Mouse (Mus musculus) hindbrain, embryonic 11.5 days (tissue): ENCODE measurements around the gene Spink2. TPM values are rescaled to one million over a fixed set of nuclear protein-coding genes. Genes with fewer than 3 reads are reported as not detected.
"Not testable (repeated sequence)": the region's sequence is repeated elsewhere in the genome, so short reads cannot be mapped to it uniquely, and the experiment has no call there.

Experiments used
- ATAC-seq: fragments of 200-750 bp; cut with Nextera tagmentation; 2 replicates; pipeline ENCODE4 v1.8.0; 2017; ENCODE audit warnings: mild to moderate bottlenecking, moderate TSS enrichment, moderate library complexity; ENCODE audit not compliant: low FRiP score
- DNase-seq: peaks from one replicate; pipeline ENCODE4 v3.0.0-alpha.2; 2015; ENCODE audit warnings: low spot score
- H3K27ac ChIP-seq: fragments of 300-500 bp; sonication (generic); 2 replicates; pipeline ENCODE4 v1.5.1; 2014; ENCODE audit warnings: mild to moderate bottlenecking, low read depth, low read length
- H3K27me3 ChIP-seq: fragments of 300-500 bp; sonication (generic); 2 replicates; pipeline ENCODE4 v1.6.1; 2014; ENCODE audit warnings: mild to moderate bottlenecking, low read length, moderate library complexity, mixed read lengths; ENCODE audit not compliant: control insufficient read depth, insufficient read depth
- H3K36me3 ChIP-seq: fragments of 300-500 bp; sonication (generic); 2 replicates; pipeline ENCODE4 v1.6.1; 2014; ENCODE audit warnings: mild to moderate bottlenecking, low read length, moderate library complexity, mixed read lengths; ENCODE audit not compliant: control insufficient read depth, insufficient read depth
- H3K4me1 ChIP-seq: fragments of 300-500 bp; sonication (generic); replicated peaks from 2 replicates; pipeline ENCODE4 v1.6.1; 2014; ENCODE audit warnings: low read length, mixed read lengths; ENCODE audit not compliant: control insufficient read depth, insufficient read depth
- H3K4me2 ChIP-seq: fragments of 300-500 bp; sonication (generic); replicated peaks from 2 replicates; pipeline ENCODE4 v1.6.1; 2014; ENCODE audit warnings: mild to moderate bottlenecking, low read depth, low read length
- H3K4me3 ChIP-seq: fragments of 300-500 bp; sonication (generic); 2 replicates; pipeline ENCODE4 v1.5.1; 2014; ENCODE audit warnings: low read depth, low read length
- H3K9ac ChIP-seq: fragments of 300-500 bp; sonication (generic); 2 replicates; pipeline ENCODE4 v1.6.1; 2014; ENCODE audit warnings: low read depth, low read length
- H3K9me3 ChIP-seq: fragments of 300-500 bp; sonication (generic); 2 replicates; pipeline ENCODE4 v1.6.1; 2016; ENCODE audit warnings: low read length; ENCODE audit not compliant: control insufficient read depth
- whole genome bisulfite sequencing: fragments of 180-500 bp; shearing (Covaris S2); extraction: QIAGEN DNeasy Blood & Tissue Kit; methylation state at CpG from one replicate; pipeline ENCODE4 v1.1.7; 2014; 5-methylcytosine and 5-hydroxymethylcytosine counted together
- polyA plus RNA-seq: library from polyadenylated mRNA; unstranded; fragments of >200 nt; fragmentation: Nextera tagmentation; extraction: Ambion mirVana; gene quantifications from 2 replicates; pipeline ENCODE4 v1.2.1, GENCODE M21; 2014

Spink2 gene
- polyA plus RNA-seq, 1 experiment from 2014 or later = 0.77 TPM

DNA sequence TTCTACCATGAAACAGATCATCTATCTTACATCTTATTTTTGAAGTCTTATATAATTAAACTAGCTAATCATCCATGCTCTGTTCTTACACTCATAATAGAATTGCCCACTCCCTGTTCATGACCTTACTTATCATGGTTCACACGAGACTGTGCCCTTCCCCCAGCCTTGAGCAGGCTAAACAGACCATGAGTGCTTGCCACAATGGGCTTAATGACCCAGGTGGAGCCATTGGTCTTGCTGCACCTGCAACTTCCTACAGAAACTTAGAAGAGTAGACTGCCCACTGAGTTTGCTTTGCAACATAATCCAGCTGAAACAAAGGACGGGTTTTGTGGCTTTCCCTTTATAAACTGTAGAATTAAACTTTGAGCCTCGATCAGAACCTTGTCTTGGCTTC is 22.5 kb downstream of the Spink2 start:
- H3K27ac ChIP-seq = no peak overlapping the region
- no peaks in the 10 kb centered on the region for H3K9me3 ChIP-seq
- no peaks in the 10 kb centered on the region for H3K4me1 ChIP-seq
- H3K4me2 ChIP-seq = no peak overlapping the region
- no peaks in the 10 kb centered on the region for H3K36me3 ChIP-seq
- ATAC-seq (no peak), DNase-seq (no peak)
- WGBS = 59% methylated on average over 3 of the region's 3 CpGs
- H3K27me3 ChIP-seq = no peaks in the 10 kb centered on the region
- H3K4me3 ChIP-seq = no peak overlapping the region
- H3K9ac ChIP-seq = no peak overlapping the region

DNA sequence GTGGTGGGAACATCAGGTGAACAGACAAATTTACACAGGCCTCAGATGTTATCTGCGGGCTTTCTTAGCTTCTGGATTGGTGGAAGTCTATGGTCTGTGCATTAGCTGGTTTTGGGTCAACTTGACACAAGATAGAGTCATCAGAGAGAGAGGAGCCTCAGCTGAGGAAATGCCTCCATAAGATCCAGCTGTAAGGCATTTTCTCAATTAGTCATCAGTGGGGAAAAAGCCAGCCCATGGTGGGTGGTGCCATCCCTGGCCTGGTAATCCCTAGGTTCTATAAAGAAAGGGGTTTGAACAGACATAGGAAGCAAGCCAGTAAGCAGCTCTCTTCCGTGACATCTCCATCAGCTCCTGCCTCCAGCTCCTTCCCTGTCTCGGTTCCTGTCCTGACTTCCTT is 25.9 kb downstream of the Spink2 start:
- Histone ChIP-seq H3K4me2 (no peak overlapping the region), H3K27me3 (no peaks in the 10 kb centered on the region)
- 83% methylated on average over 3 of the region's 3 CpGs for WGBS

GRCm38 (mm10) chr5:77183876-77184275 is 27.4 kb downstream of the Spink2 start:
- 69% methylated on average over 5 of the region's 5 CpGs for WGBS
- H3K9me3 ChIP-seq, ATAC-seq, H3K27ac ChIP-seq, H3K27me3 ChIP-seq, H3K4me1 ChIP-seq, H3K9ac ChIP-seq, H3K4me3 ChIP-seq, DNase-seq, H3K4me2 ChIP-seq, H3K36me3 ChIP-seq: not testable (repeated sequence)

More for the DNA sequence above, 25.9 kb downstream of the Spink2 start:
- Histone ChIP-seq H3K4me3 (no peak overlapping the region), H3K9ac (no peak overlapping the region), H3K4me1 (no peaks in the 10 kb centered on the region), H3K27ac (no peak overlapping the region), H3K36me3 (no peaks in the 10 kb centered on the region), H3K9me3 (no peaks in the 10 kb centered on the region)
- ATAC-seq (no peak), DNase-seq (no peak)

- no peaks in the 10 kb centered on the region for H3K4me1 ChIP-seq
- 56% methylated on average over 1 of the region's 1 CpGs for WGBS
- no peaks in the 10 kb centered on the region for H3K27me3 ChIP-seq
- no peak overlapping the region for H3K4me2 ChIP-seq
- H3K4me3 ChIP-seq = no peak overlapping the region
- DNase-seq (no peak), ATAC-seq (no peak)
- H3K27ac ChIP-seq = no peak overlapping the region
- H3K36me3 ChIP-seq = no peaks in the 10 kb centered on the region
- no peak overlapping the region for H3K9ac ChIP-seq
- H3K9me3 ChIP-seq = no peaks in the 10 kb centered on the region
Observed at GRCm38 (mm10) chr5:77183338-77183737, 27.9 kb downstream of the Spink2 start.

DNA sequence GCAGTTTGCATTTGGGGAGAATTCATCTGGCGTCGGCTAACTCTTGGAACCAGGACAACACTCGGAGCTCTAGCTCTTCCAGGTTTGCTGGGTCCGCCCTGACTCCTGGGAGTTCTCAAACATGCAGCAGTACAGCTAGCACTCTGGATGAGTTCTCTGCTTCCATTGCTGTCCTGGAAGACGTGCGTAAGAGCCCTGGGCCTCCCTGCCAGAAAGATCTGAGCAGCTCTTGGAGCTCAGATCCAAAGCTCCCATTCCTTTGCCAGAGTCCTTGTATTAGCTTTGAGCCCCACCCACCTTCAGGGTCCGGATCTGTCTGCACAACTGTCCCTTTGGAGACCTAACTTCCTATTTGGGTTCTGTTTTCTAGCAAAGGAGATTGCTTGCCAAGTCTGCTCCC is 29.8 kb downstream of the Spink2 start:
- DNase-seq = no peak
- Histone ChIP-seq H3K27ac (no peak overlapping the region), H3K4me1 (no peaks in the 10 kb centered on the region), H3K36me3 (no peaks in the 10 kb centered on the region), H3K27me3 (no peaks in the 10 kb centered on the region), H3K4me3 (no peak overlapping the region), H3K9ac (no peak overlapping the region), H3K9me3 (no peaks in the 10 kb centered on the region), H3K4me2 (no peak overlapping the region)
- WGBS = 86% methylated on average over 7 of the region's 7 CpGs
- ATAC-seq = no peak

GRCm38 (mm10) chr5:77178976-77179375 is 32.3 kb downstream of the Spink2 start:
- Histone ChIP-seq H3K9me3 (no peaks in the 10 kb centered on the region), H3K4me1 (no peaks in the 10 kb centered on the region), H3K4me3 (no peak overlapping the region), H3K36me3 (no peaks in the 10 kb centered on the region), H3K27ac (no peak overlapping the region), H3K9ac (no peak overlapping the region), H3K4me2 (no peak overlapping the region), H3K27me3 (no peaks in the 10 kb centered on the region)
- ATAC-seq = no peak
- DNase-seq = no peak
- WGBS = 95% methylated on average over 1 of the region's 1 CpGs

GRCm38 (mm10) chr5:77178008-77178407 is 33.3 kb downstream of the Spink2 start:
- H3K9me3 ChIP-seq = no peaks in the 10 kb centered on the region
- H3K4me2 ChIP-seq = no peak overlapping the region
- DNase-seq = no peak
- no peak overlapping the region for H3K27ac ChIP-seq
- no peak overlapping the region for H3K4me3 ChIP-seq
- no peak overlapping the region for H3K9ac ChIP-seq
- no peaks in the 10 kb centered on the region for H3K36me3 ChIP-seq
- no peaks in the 10 kb centered on the region for H3K27me3 ChIP-seq
- WGBS = 75% methylated on average over 9 of the region's 9 CpGs
- H3K4me1 ChIP-seq = no peaks in the 10 kb centered on the region
- ATAC-seq = no peak

DNA sequence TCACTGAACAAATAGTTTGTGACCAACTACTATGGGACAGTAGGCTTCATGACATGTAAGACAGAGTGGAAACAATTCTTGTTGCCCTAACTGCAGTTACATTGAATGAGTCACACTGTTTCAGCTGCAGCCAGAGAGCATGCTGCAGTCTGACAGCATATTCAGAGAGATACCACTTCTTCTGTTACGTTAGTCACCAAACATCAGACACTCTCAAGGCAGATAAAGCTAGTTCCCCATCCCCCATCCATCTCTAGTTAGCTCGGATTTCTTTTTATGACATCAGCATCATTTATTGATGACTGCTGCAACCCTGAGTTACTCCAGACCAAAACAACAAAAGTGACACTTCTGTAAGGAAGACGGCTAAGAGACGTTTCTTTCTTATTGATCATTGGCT is 36.5 kb downstream of the Spink2 start:
- Histone ChIP-seq H3K9me3 (no peaks in the 10 kb centered on the region), H3K4me3 (no peak overlapping the region), H3K9ac (no peak overlapping the region), H3K4me2 (no peak overlapping the region), H3K4me1 (no peaks in the 10 kb centered on the region), H3K27ac (no peak overlapping the region), H3K36me3 (no peaks in the 10 kb centered on the region), H3K27me3 (no peaks in the 10 kb centered on the region)
- ATAC-seq (no peak), DNase-seq (no peak)
- 84% methylated on average over 4 of the region's 4 CpGs for WGBS

GRCm38 (mm10) chr5:77170593-77170992 is 40.7 kb downstream of the Spink2 start:
- Histone ChIP-seq H3K4me3 (no peak overlapping the region), H3K9ac (no peak overlapping the region), H3K36me3 (no peaks in the 10 kb centered on the region), H3K27ac (no peak overlapping the region), H3K4me1 (no peaks in the 10 kb centered on the region), H3K4me2 (no peak overlapping the region), H3K9me3 (no peaks in the 10 kb centered on the region), H3K27me3 (no peaks in the 10 kb centered on the region)
- DNase-seq = peak; percentile 21
- 66% methylated on average over 4 of the region's 5 CpGs for WGBS
- no peak for ATAC-seq
